In the genomic region with DNA sequence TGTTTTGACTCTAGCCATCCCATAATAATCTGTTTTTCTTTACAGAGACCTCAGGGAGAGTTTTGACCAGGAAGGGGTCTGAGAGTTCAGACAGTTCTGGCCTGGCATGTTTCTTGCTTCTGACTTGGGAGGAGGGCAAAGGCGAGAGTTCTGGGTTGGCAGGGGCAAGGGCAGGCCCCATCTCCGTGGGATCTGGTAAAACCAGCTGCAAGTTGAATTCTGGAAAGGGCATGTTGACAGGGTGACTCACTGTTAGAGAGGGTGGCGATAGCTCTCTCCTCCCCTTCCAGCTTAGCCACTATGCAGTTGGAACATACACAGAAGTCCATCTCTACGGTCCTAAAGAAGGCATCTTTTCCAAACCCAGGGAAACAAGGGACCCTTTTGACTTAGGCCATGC, we compare ENCODE assay signal across 28 mouse cellular contexts. TPM values are rescaled to one million over a fixed set of nuclear protein-coding genes. Genes with fewer than 3 reads are reported as not detected.
A peak's percentile ranks its signal among the peaks of the same experiment; 100 is the strongest.
DNase-seq lines count a peak whose midpoint lies in the region; ATAC-seq lines count a peak whose summit lies in the region.
"Had no signal": no experiment of that assay in that cellular context is flagged by ENCODE, and none has a peak within 500 bp of the region (broad histone marks: within the 10 kb centered on the region; RNA-seq: fewer than 3 reads in every experiment).

No protein-coding gene starts in this region.

- DNase-seq in adrenal gland, adult (ENCODE audit: inconsistent age in 2 of 2, low spot score in 1 of 2) = peak; percentile 52 to 77
- no peak for DNase-seq in adrenal gland, postnatal 10 days
- DNase-seq in urinary bladder, adult 18-20 months (ENCODE audit: low spot score in 2 of 2) = peak; percentile 39 to 80
- no peak for DNase-seq in urinary bladder, postnatal 10 days (ENCODE audit: low spot score)
- no peak for DNase-seq in frontal cortex, postnatal 14 days (ENCODE audit: low spot score in 2 of 2)
- no peak for DNase-seq in frontal cortex, postnatal 36 days (ENCODE audit: low spot score in 2 of 2)
- DNase-seq: cerebellum, adult 9-10 months; gastrocnemius, postnatal 25 days; heart, adult 18-20 months; heart, postnatal 10 days; kidney, adult 18-20 months; kidney, postnatal 10 days; thymus, postnatal 14 days had no signal

- no peaks in the 10 kb centered on the region for H3K9me3 ChIP-seq in stomach, embryonic 16.5 days (replicated peaks; ENCODE audit: control insufficient read depth, low read length)
- H3K9me3 ChIP-seq in intestine, embryonic 16.5 days (ENCODE audit: control insufficient read depth, low read length) = no peaks in the 10 kb centered on the region
- H3K9me3 ChIP-seq: embryonic facial prominence, embryonic 15.5 days; forebrain, embryonic 10.5 days; heart, embryonic 12.5 days; hindbrain, embryonic 12.5 days; limb, embryonic 10.5 days; neural tube, embryonic 15.5 days had no signal

- H3K9ac ChIP-seq in stomach, embryonic 16.5 days (ENCODE audit: low read length) = no peak overlapping the region
- H3K9ac ChIP-seq in intestine, embryonic 16.5 days (ENCODE audit: low read depth, low read length) = no peak overlapping the region
- H3K9ac ChIP-seq: embryonic facial prominence, embryonic 15.5 days; heart, embryonic 12.5 days; hindbrain, embryonic 12.5 days; neural tube, embryonic 15.5 days had no signal

- H3K27me3 ChIP-seq in stomach, embryonic 16.5 days (ENCODE audit: control insufficient read depth, insufficient read depth, low read length) = no peaks in the 10 kb centered on the region
- no peaks in the 10 kb centered on the region for H3K27me3 ChIP-seq in intestine, embryonic 16.5 days (replicated peaks; ENCODE audit: control insufficient read depth, insufficient read depth, low read length)
- H3K27me3 ChIP-seq: embryonic facial prominence, embryonic 15.5 days; heart, embryonic 12.5 days; hindbrain, embryonic 12.5 days; neural tube, embryonic 15.5 days had no signal

- WGBS in stomach, embryonic 16.5 days = 57% methylated on average over 4 of the region's 4 CpGs
- 64% methylated on average over 4 of the region's 4 CpGs for WGBS in intestine, embryonic 16.5 days

- H3K27ac ChIP-seq in stomach, embryonic 16.5 days (ENCODE audit: low read length) = peak overlapping the region; percentile 73; the same call in 1 of the 2 replicates
- H3K27ac ChIP-seq in intestine, embryonic 16.5 days (ENCODE audit: low read length) = no peak overlapping the region
- H3K27ac ChIP-seq: embryonic facial prominence, embryonic 15.5 days; forebrain, embryonic 10.5 days; hindbrain, embryonic 12.5 days; limb, embryonic 10.5 days; neural tube, embryonic 15.5 days had no signal

- no peaks in the 10 kb centered on the region for H3K4me1 ChIP-seq in stomach, embryonic 16.5 days (ENCODE audit: control insufficient read depth, insufficient read depth, low read length)
- H3K4me1 ChIP-seq in intestine, embryonic 16.5 days (ENCODE audit: control insufficient read depth, insufficient read depth, low read length) = no peaks in the 10 kb centered on the region
- H3K4me1 ChIP-seq: embryonic facial prominence, embryonic 15.5 days; forebrain, embryonic 10.5 days; heart, embryonic 12.5 days; hindbrain, embryonic 12.5 days; limb, embryonic 10.5 days; neural tube, embryonic 15.5 days had no signal

- no peak overlapping the region for H3K4me3 ChIP-seq in stomach, embryonic 16.5 days (replicated peaks; ENCODE audit: low read length)
- no peak overlapping the region for H3K4me3 ChIP-seq in intestine, embryonic 16.5 days (ENCODE audit: low read length)
- H3K4me3 ChIP-seq: embryonic facial prominence, embryonic 15.5 days; forebrain, embryonic 10.5 days; heart, embryonic 12.5 days; hindbrain, embryonic 12.5 days; limb, embryonic 10.5 days; neural tube, embryonic 15.5 days had no signal

- H3K4me2 ChIP-seq in stomach, embryonic 16.5 days (ENCODE audit: low read depth, low read length) = no peak overlapping the region
- no peak overlapping the region for H3K4me2 ChIP-seq in intestine, embryonic 16.5 days (ENCODE audit: low read depth, low read length)
- H3K4me2 ChIP-seq: embryonic facial prominence, embryonic 15.5 days; heart, embryonic 12.5 days; hindbrain, embryonic 12.5 days; midbrain, embryonic 11.5 days; neural tube, embryonic 15.5 days had no signal

- peak; percentile 86 for ATAC-seq in stomach, embryonic 16.5 days (ENCODE audit: insufficient read depth, low FRiP score)
- no peak for ATAC-seq in intestine, embryonic 16.5 days
- ATAC-seq: CD4-positive, CD25-positive, alpha-beta regulatory T cell, adult 4 months; forebrain, embryonic 16.5 days; Patski had no signal

- H3K36me3 ChIP-seq in stomach, embryonic 16.5 days (ENCODE audit: control insufficient read depth, insufficient read depth, low read length) = no peaks in the 10 kb centered on the region
- no peaks in the 10 kb centered on the region for H3K36me3 ChIP-seq in intestine, embryonic 16.5 days (ENCODE audit: control insufficient read depth, insufficient read depth, low read length)
- H3K36me3 ChIP-seq: embryonic facial prominence, embryonic 15.5 days; forebrain, embryonic 10.5 days; heart, embryonic 12.5 days; hindbrain, embryonic 12.5 days; limb, embryonic 10.5 days; neural tube, embryonic 15.5 days had no signal

RNA-seq across cellular contexts. Expression of a gene that starts 20.7 kb away (rescaled TPM):
- total RNA-seq in adrenal gland, postnatal 10 days (2021) = 1 to 10 TPM in 1 of 2 experiments, under 1 TPM in 1; 0.76 to 1.2 TPM
- 0.31 and 0.59 TPM in 2 replicates for polyA plus RNA-seq in stomach, embryonic 16.5 days (2015; fragmentation: Nextera tagmentation; extraction: Ambion mirVana)
- polyA plus RNA-seq in intestine, embryonic 16.5 days (2015; fragmentation: Nextera tagmentation; extraction: Ambion mirVana) = 0.13 TPM in 1 of 2 replicates, not detected in the other
- total RNA-seq: common myeloid progenitor, adult 5-6 weeks; gastrocnemius, postnatal 25 days; liver, adult 2 months had no signal
- polyA plus RNA-seq: CD4-positive, CD25-positive, alpha-beta regulatory T cell, adult 4 months; limb, embryonic 10.5 days; liver, adult 2 months; liver, embryonic 16.5 days; midbrain, embryonic 11.5 days had no signal

RNA-seq across cellular contexts. Expression of a gene that starts 23.4 kb away (rescaled TPM):
- total RNA-seq in adrenal gland, postnatal 10 days (2021) = 10 to 100 TPM; 68.8 to 70.0 TPM
- polyA plus RNA-seq in stomach, embryonic 16.5 days (2015; fragmentation: Nextera tagmentation; extraction: Ambion mirVana) = 6.8 and 7.6 TPM in 2 replicates
- polyA plus RNA-seq in intestine, embryonic 16.5 days (2015; fragmentation: Nextera tagmentation; extraction: Ambion mirVana) = 5.1 and 5.5 TPM in 2 replicates

Comparison
In these comparisons a context has a peak if more than half of its experiments do, and no peak if none do; other contexts are left out.
1. DNase-seq: peak in adrenal gland, adult (2 of 2) and urinary bladder, adult 18-20 months (2 of 2); none in adrenal gland, postnatal 10 days (single experiment), urinary bladder, postnatal 10 days (single experiment), frontal cortex, postnatal 14 days (0 of 2) and frontal cortex, postnatal 36 days (0 of 2).